Mouse (Mus musculus) adrenal gland, postnatal 10 days (tissue): ENCODE measurements at regions not wholly inside any gene's neighbourhood (a gene's known extent, or its start where the extent isn't known, plus 50 kb on each side); places are given as distances from the start of the nearest gene placed in this dataset.

Source experiments
- DNase-seq: peaks from one replicate; pipeline ENCODE4 v3.0.0; 2021; ENCODE audit warnings: mixed read lengths

DNA sequence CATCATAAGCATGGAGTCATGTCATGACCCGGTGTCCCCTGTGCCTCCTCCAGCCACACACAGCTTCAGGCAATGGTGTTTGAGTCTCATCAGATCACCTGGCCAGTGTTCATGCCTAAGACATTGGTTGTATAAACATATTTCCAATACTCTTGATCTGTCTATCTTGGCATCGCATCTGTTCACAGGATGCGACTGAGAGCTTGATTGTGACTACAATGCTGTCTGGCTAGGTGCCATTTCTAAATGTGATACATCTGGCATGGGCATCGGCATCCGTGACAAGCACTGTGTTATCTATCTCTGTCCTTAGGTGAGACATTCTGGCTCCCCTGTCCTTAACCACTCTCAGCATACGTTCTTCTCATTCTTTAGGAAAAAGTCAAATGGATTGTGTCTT, 102.3 kb upstream of the Fut8 start:
- DNase-seq = no peak

- DNase-seq = no peak
Observed at GRCm38 (mm10) chr12:77135067-77135466, 102.9 kb upstream of the Fut8 start.

DNA sequence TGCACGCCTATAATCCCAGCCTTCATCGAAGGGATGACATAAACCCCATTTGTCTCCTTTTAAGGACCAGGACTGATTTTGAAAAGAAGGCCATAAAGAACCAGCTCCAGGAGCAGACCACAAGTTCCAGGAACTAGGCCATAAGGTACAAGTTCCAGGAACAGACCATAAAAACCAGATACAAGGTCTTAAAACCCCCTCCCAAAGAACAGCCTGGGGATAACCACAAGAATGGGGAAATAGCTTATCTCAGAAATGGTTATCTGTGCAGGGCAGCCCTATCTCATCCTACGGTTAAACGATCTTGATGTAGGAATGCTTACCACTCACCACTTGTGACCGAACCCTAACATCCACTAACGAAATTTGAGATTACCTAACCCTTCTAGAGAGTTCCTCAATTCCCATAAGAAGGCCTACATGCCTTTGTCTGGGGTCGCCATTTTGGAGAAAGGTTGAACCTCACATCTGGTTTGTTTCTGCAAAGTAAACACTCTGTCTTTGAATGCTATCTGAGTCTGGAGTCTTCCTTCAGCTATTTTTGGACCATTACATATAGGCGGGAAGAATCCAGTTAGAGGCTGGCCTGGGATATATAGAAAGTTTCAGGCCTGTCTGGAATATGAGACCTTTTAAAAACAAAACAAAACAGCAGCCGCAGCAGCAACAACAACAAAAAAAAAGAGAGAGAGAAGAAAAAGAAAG, 103.5 kb upstream of the Fut8 start:
- DNase-seq = no peak

DNA sequence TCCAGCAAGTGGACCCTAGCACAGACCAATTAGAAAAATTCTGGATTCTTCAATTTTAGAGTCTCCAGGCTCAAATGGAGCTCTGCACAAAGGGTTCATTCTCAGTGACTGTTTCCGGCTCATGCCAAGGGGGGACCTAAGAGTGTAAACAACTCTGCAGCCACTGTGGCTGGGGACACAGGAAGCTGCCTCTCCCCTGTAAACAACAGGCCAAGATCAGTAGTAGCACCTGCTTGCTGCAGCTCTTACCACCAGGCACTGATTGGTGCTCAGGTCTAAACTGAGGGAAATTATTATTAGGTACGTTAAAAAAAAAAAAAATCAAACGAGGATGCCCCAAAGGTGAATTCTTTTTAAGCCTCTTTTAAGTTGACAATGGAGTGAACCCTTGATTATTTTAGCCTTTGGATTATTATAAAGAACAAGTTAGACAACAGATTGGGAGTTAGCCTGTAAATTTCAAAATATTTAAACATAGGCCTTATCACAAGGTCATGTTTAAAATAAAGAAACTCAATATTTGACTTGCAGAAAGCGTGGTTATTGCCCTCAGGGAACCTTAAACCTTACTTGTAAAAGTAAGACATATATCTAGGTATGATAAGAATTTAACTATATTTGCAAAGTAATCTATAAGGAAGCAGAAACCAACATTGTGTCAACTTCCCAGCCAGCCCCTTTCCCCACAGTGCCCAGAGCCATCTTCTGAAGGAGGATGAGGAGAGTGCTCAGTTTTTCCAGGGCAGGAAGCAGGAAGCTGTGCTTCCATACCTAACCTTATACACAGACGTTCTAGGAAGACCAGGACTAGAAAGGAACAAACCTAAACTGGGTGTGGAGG, 104.2 kb upstream of the Fut8 start:
- DNase-seq = no peak

GRCm38 (mm10) chr12:77131328-77131727, 106.6 kb upstream of the Fut8 start:
- no peak for DNase-seq

DNA sequence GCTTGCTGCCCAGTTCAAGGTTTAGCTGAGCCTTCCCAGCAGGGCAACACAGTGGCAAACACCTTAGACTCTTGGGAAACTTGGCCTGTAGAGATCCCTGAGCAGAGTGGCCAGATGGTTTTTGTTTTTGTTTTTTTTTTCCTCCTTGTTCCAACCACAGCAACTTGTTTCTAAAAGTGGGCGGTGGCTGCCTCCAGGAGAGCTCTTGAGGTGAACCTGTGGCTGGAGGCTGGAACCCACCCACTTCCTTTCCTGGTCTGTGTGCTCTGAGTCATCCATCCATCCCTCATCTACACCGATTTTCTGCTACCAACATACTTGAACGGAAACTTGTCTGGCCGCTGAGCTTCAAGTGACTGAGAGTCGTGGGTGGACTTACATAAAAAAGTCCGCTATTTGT, 107.4 kb upstream of the Fut8 start:
- DNase-seq = no peak

DNA sequence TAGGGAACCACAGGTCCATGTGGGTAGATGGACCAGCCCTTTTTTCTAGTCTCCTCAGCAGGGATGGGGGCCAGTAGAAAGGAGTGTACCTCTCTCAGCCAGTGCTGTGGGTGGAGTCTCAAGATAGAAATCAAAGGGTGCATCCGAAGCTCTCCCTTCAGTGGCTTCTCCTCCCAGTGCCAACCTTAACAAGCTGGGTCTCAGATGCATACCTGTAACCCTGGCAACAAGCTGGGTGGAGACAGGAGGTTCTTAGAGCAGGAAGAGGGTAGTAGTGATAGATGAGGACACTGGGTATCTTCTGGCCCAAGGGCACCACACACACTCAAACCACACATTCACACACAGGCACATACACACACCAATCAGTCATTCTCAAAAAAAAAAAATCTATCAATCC, 113.7 kb upstream of the Fut8 start:
- DNase-seq = no peak

GRCm38 (mm10) chr12:77113516-77113915, 124.4 kb upstream of the Fut8 start:
- DNase-seq = no peak

GRCm38 (mm10) chr12:77112133-77112532, 125.8 kb upstream of the Fut8 start:
- no peak for DNase-seq

DNA sequence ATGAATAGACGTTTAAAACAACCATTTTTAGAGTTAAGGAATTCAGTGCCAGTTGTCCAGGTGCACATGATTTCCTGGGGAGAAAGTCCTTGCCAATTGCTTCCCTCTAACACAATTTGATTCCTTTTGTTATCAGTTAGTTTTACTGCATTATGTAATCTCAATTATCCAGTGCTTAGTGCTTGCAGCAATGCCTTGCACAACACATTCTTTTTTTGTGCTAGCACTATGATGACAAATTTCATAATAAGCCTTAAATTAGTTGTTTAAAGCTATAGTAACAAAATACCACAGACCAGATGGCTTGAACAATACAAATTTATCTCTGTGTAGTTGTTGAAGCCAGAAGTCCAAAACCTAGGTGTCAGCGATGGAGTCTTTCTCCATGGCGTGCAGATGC, 130.7 kb upstream of the Fut8 start:
- no peak for DNase-seq

- no peak for DNase-seq
Observed at GRCm38 (mm10) chr12:77105887-77106600, 131.9 kb upstream of the Fut8 start.

- DNase-seq = no peak
Observed at GRCm38 (mm10) chr12:77100482-77100881, 137.4 kb upstream of the Fut8 start.

GRCm38 (mm10) chr12:77099521-77099920, 137.5 kb upstream of the Max start:
- no peak for DNase-seq

- DNase-seq = no peak
Observed at GRCm38 (mm10) chr12:77098821-77099220, 136.8 kb upstream of the Max start.

GRCm38 (mm10) chr12:77097831-77098230, 135.8 kb upstream of the Max start:
- DNase-seq = no peak

GRCm38 (mm10) chr12:77096461-77096860, 134.5 kb upstream of the Max start:
- no peak for DNase-seq

GRCm38 (mm10) chr12:77094999-77095915, 133.3 kb upstream of the Max start:
- DNase-seq = peak; percentile 28

GRCm38 (mm10) chr12:77094168-77094567, 132.2 kb upstream of the Max start:
- no peak for DNase-seq

GRCm38 (mm10) chr12:77092741-77093140, 130.7 kb upstream of the Max start:
- peak; percentile 15 for DNase-seq

DNA sequence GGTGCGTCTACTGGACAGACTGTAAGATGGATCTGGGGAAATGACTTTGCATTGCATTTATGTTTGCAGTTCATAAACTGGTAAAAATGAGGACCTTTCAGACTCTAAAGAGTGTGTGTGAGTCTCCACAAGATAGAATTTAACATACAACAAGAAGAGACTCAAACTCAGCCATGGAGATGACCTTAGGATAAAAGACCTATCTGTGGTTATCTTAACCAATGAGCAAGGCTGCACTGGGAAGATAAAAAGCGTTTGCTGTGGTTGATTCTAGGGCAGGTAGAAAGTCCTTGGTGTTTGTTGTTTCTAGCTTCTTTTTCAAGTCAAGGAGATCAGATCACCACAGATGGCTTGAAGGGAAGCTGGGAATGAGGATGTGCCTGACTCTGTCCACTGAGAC, 130.1 kb upstream of the Max start:
- DNase-seq = no peak

GRCm38 (mm10) chr12:77091700-77092099, 129.7 kb upstream of the Max start:
- no peak for DNase-seq

DNA sequence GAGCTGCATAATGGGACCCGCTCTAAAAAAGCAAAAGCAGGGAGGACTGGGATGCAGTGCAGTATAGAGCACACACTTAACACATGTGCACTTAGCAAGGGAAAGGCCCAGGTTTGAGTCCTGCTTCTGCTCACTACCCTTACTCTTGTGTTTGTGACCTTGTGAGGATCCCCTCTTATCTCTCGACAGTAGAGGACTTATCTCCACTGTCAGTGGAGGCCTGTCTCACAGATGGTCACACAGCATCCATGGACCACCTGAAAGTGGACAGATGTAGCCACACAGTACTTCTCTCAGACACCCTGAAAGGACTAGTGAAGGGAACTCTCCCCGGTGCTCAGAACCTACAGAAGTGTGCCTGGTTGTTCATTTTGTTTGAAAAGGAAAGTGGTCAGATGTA, 128.5 kb upstream of the Max start:
- DNase-seq = no peak
